Comparison of ENCODE assay signal across 8 mouse cellular contexts in genomic region chr16:11526104-11526786, GRCm38 (mm10).
DNase-seq lines count a peak whose midpoint lies in the region; ATAC-seq and TF ChIP-seq lines count a peak whose summit lies in the region.
"Had no signal": no experiment of that assay in that cellular context is flagged by ENCODE, and none has a peak within 500 bp of the region (broad histone marks: within the 10 kb centered on the region; RNA-seq: fewer than 3 reads in every experiment).

No protein-coding gene starts in this region.

- ATAC-seq in forebrain, postnatal 0 days: peak; percentile 50; the same call in 1 of the 2 replicates
- peak; percentile 25; the same call in 1 of the 2 replicates for ATAC-seq in neutrophil, adult 5-6 weeks (ENCODE audit: extremely low read depth, insufficient number of reproducible peaks, low FRiP score, poor library complexity, severe bottlenecking)

- peak overlapping the region; percentile 50; the same call in 1 of the 2 replicates for H3K27ac ChIP-seq in forebrain, postnatal 0 days (ENCODE audit: low read depth, low read length)

- no peaks in the 10 kb centered on the region for H3K36me3 ChIP-seq in forebrain, postnatal 0 days (ENCODE audit: insufficient read depth)

- H3K9ac ChIP-seq in forebrain, postnatal 0 days: no peak overlapping the region

- 72% methylated on average over 10 of the region's 10 CpGs for WGBS in forebrain, postnatal 0 days

- no peak overlapping the region for H3K4me3 ChIP-seq in forebrain, postnatal 0 days (ENCODE audit: low read depth, low read length)
- H3K4me3 ChIP-seq: erythroblast, embryonic 14.5 days had no signal

- H3K4me2 ChIP-seq in forebrain, postnatal 0 days (ENCODE audit: low read depth): no peak overlapping the region

- H3K4me1 ChIP-seq in forebrain, postnatal 0 days (ENCODE audit: insufficient read depth): peaks cover 5% of the 10 kb centered on the region; the same call in 1 of the 2 replicates

- H3K27me3 ChIP-seq in forebrain, postnatal 0 days (ENCODE audit: insufficient read depth, low read length): no peaks in the 10 kb centered on the region

- DNase-seq in left cerebral cortex, postnatal 36 days (ENCODE audit: low spot score in 2 of 2): peak; percentile 25 to 36
- no peak for DNase-seq in left cerebral cortex, adult 18-20 months (ENCODE audit: low spot score in 2 of 2)
- peak; percentile 88 for DNase-seq in ZHBTc4 (ENCODE audit: low read depth, low spot score)
- DNase-seq in forebrain, postnatal 0 days: no peak
- no peak for DNase-seq in adrenal gland, postnatal 4 days (ENCODE audit: low spot score in 2 of 2)
- DNase-seq in left cerebral cortex, postnatal 14 days (ENCODE audit: low spot score in 2 of 2): no peak

- TF ChIP-seq CTCF in forebrain, postnatal 0 days (IDR thresholded peaks at IDR 0.05; ENCODE audit: low read depth): no peak

- intact Hi-C loops in left cerebral cortex, postnatal 36 days (cut with DNase I): loop anchor here (5.0 kb wide), 1 partner anchor 91 kb away; no protein-coding TSS in a partner anchor
- intact Hi-C loops in left cerebral cortex, postnatal 14 days (cut with DNase I): no loop called here

- no peaks in the 10 kb centered on the region for H3K9me3 ChIP-seq in forebrain, postnatal 0 days (ENCODE audit: low read length)

Comparison
In these comparisons a context has a peak if more than half of its experiments do, and no peak if none do; other contexts are left out.
1. DNase-seq: peak in left cerebral cortex, postnatal 36 days (2 of 2) and ZHBTc4 (single experiment); none in left cerebral cortex, adult 18-20 months (0 of 2), forebrain, postnatal 0 days (single experiment), adrenal gland, postnatal 4 days (0 of 2) and left cerebral cortex, postnatal 14 days (0 of 2).